8 mouse cellular contexts compared by ENCODE assay signal in the genomic region with DNA sequence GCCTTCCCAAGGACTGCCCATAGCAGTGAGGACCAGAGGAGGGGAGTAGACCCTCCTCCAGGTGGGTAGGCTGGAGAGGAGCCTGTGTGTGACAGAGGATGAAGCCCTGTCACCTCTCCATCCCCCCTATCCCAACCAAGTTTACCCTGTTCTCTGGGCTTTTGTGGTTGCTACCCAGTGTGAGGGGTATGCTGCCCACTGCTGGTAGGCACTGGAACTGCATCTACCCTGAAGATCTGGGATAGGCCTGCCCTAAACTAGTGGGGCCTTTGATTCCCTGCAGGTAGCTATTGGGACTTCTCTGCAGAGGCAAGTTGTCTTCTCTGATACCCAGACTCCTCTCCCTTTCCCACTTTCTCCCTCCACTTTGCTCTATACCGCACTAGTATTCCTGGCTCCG. TPM values are rescaled to one million over a fixed set of nuclear protein-coding genes. Genes with fewer than 3 reads are reported as not detected.
A peak's percentile ranks its signal among the peaks of the same experiment; 100 is the strongest.
DNase-seq lines count a peak whose midpoint lies in the region; ATAC-seq and TF ChIP-seq lines count a peak whose summit lies in the region.

No protein-coding gene starts in this region.

- H3K4me3 ChIP-seq in heart, embryonic 11.5 days (ENCODE audit: low read depth, low read length), result no peak overlapping the region
- H3K4me3 ChIP-seq in stomach, postnatal 0 days (ENCODE audit: low read depth, low read length), result no peak overlapping the region

- no peak for TF ChIP-seq EP300 in stomach, postnatal 0 days (optimal IDR thresholded peaks at IDR 0.05)

- ATAC-seq in heart, embryonic 11.5 days (replicated peaks; ENCODE audit: insufficient number of reproducible peaks, low FRiP score, low TSS enrichment), result no peak
- ATAC-seq in stomach, postnatal 0 days (ENCODE audit: low FRiP score, low TSS enrichment), result no peak

- whole genome bisulfite sequencing in heart, embryonic 11.5 days (ENCODE audit: insufficient replicate concordance), result 49% methylated on average over 2 of the region's 2 CpGs
- WGBS in stomach, postnatal 0 days, result 73% methylated on average over 2 of the region's 2 CpGs

- H3K9me3 ChIP-seq in heart, embryonic 11.5 days (replicated peaks; ENCODE audit: control insufficient read depth, low read length), result no peaks in the 10 kb centered on the region
- H3K9me3 ChIP-seq in stomach, postnatal 0 days (ENCODE audit: control insufficient read depth, low read length), result no peaks in the 10 kb centered on the region

- peak; percentile 99 for TF ChIP-seq CTCF in stomach, postnatal 0 days (IDR thresholded peaks at IDR 0.05; ENCODE audit: low read depth)

- H3K27me3 ChIP-seq in heart, embryonic 11.5 days (ENCODE audit: control insufficient read depth, insufficient read depth, low read length), result peaks cover 31% of the 10 kb centered on the region
- no peaks in the 10 kb centered on the region for H3K27me3 ChIP-seq in stomach, postnatal 0 days (ENCODE audit: control insufficient read depth, insufficient read depth, low read length)

- DNase-seq in heart, adult 11 months, result peak; percentile 96
- DNase-seq in MN1 (ENCODE audit: low spot score), result peak; percentile 86
- peak; percentile 69 to 81 for DNase-seq in cerebellum, postnatal 4 days (ENCODE audit: low spot score in 2 of 2)
- peak; percentile 47 to 53 for DNase-seq in heart, adult 9 months (ENCODE audit: low spot score in 2 of 2)
- DNase-seq in left cerebral cortex, adult 18-20 months (ENCODE audit: low spot score in 2 of 2), result peak; percentile 72 to 83
- peak; percentile 48 for DNase-seq in mesoderm, embryonic 11.5 days (ENCODE audit: low read depth, low spot score)
- DNase-seq in stomach, postnatal 0 days (ENCODE audit: low spot score), result peak; percentile 79

- H3K4me2 ChIP-seq in heart, embryonic 11.5 days, result no peak overlapping the region
- no peak overlapping the region for H3K4me2 ChIP-seq in stomach, postnatal 0 days (replicated peaks; ENCODE audit: low read depth)

- H3K4me1 ChIP-seq in heart, embryonic 11.5 days (ENCODE audit: control insufficient read depth, insufficient read depth, low read length), result peaks cover 6% of the 10 kb centered on the region
- H3K4me1 ChIP-seq in stomach, postnatal 0 days (replicated peaks; ENCODE audit: control insufficient read depth, insufficient read depth), result no peaks in the 10 kb centered on the region

- H3K9ac ChIP-seq in heart, embryonic 11.5 days (ENCODE audit: low read depth, low read length), result no peak overlapping the region
- H3K9ac ChIP-seq in stomach, postnatal 0 days (ENCODE audit: low read length), result no peak overlapping the region

- H3K36me3 ChIP-seq in heart, embryonic 11.5 days (ENCODE audit: control insufficient read depth, insufficient read depth, low read length), result no peaks in the 10 kb centered on the region; the same call in 1 of the 2 replicates
- no peaks in the 10 kb centered on the region for H3K36me3 ChIP-seq in stomach, postnatal 0 days (ENCODE audit: control insufficient read depth, insufficient read depth, low read length)

- H3K27ac ChIP-seq in heart, embryonic 11.5 days (ENCODE audit: low read depth, low read length), result no peak overlapping the region
- H3K27ac ChIP-seq in stomach, postnatal 0 days (replicated peaks), result no peak overlapping the region

RNA-seq across cellular contexts. Expression of gene Zfpm1, which starts 22.6 kb away (rescaled TPM):
- 6.9 and 7.9 TPM in 2 replicates for polyA plus RNA-seq in heart, embryonic 11.5 days (2014; fragmentation: Nextera tagmentation; extraction: Ambion mirVana)
- total RNA-seq in left cerebral cortex, adult 18-20 months (2021), result 10 to 100 TPM; 35.6 to 37.5 TPM
- polyA plus RNA-seq in stomach, postnatal 0 days (2015; fragmentation: Nextera tagmentation; extraction: Ambion mirVana), result 2.3 and 2.8 TPM in 2 replicates
